Mouse (Mus musculus) lung, postnatal 14 days (tissue): ENCODE measurements around the gene Gm5941.
"Not testable (repeated sequence)": the region's sequence is repeated elsewhere in the genome, so short reads cannot be mapped to it uniquely, and the experiment has no call there.

Source experiments
- DNase-seq: peaks from one replicate; pipeline ENCODE4 v3.0.0; 2021

Gm5941 gene

DNA sequence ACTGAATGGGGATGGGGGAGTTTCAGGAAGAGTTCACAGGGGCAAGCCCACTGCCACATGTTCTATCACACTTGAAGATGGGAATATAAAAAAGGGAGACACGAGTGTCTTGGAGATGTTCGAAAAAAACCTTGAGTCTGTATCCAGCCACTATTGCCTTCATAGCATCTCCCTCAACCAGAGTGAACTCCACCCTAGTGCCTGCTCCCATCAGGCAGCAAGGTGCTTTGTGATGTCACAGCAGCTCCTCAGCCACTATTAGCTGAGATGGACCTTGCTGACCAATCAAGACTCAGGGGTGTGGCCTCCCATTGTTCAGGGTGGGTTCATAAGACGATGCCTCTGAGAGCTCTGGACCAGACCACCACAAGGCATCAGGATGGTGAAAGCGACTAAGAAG lies at the start of gene Gm5941:
Gm5941 (plus strand) TSS at position 301 of the 400 bp plus-strand sequence.
- not testable (repeated sequence) for DNase-seq

GRCm38 (mm10) chrX:92460496-92460895 lies 29.3 kb upstream of the Gm5941 start:
- DNase-seq, result no peak

- no peak for DNase-seq
Observed at GRCm38 (mm10) chrX:92464773-92465172, 25.0 kb upstream of the Gm5941 start.

GRCm38 (mm10) chrX:92498254-92498653 lies 8.5 kb downstream of the Gm5941 start:
- DNase-seq, result no peak

GRCm38 (mm10) chrX:92527826-92528225 lies 38.1 kb downstream of the Gm5941 start:
- no peak for DNase-seq
